Mouse (Mus musculus): ENCODE measurements at regions not wholly inside any gene's neighbourhood (a gene's known extent, or its start where the extent isn't known, plus 50 kb on each side); places are given as distances from the start of the nearest gene placed in this dataset.
A peak's percentile ranks its signal among the peaks of the same experiment; 100 is the strongest.

GRCm38 (mm10) chr16:47754671-47755070, 528.9 kb upstream of the Dppa4 start:
- no peak for DNase-seq

GRCm38 (mm10) chr16:47758296-47758695, 525.2 kb upstream of the Dppa4 start:
- no peak for DNase-seq

- peak; percentile 44 for DNase-seq
Observed at GRCm38 (mm10) chr16:47765742-47766141, 517.8 kb upstream of the Dppa4 start.

GRCm38 (mm10) chr16:47788515-47788914, 495.0 kb upstream of the Dppa4 start:
- DNase-seq = no peak

GRCm38 (mm10) chr16:47790666-47791065, 492.9 kb upstream of the Dppa4 start:
- DNase-seq = no peak

- DNase-seq = no peak
Observed at GRCm38 (mm10) chr16:47791456-47791855, 492.1 kb upstream of the Dppa4 start.

- DNase-seq = no peak
Observed at GRCm38 (mm10) chr16:47798838-47799237, 484.7 kb upstream of the Dppa4 start.

GRCm38 (mm10) chr16:47843169-47843568, 440.4 kb upstream of the Dppa4 start:
- peak; percentile 4 for DNase-seq

- DNase-seq = no peak
Observed at GRCm38 (mm10) chr16:47851631-47852030, 431.9 kb upstream of the Dppa4 start.

GRCm38 (mm10) chr16:47859840-47860239, 423.7 kb upstream of the Dppa4 start:
- no peak for DNase-seq

- DNase-seq = no peak
Observed at GRCm38 (mm10) chr16:47875258-47875657, 408.3 kb upstream of the Dppa4 start.

- no peak for DNase-seq
Observed at GRCm38 (mm10) chr16:47883476-47883875, 400.1 kb upstream of the Dppa4 start.

GRCm38 (mm10) chr16:47887019-47887418, 396.5 kb upstream of the Dppa4 start:
- DNase-seq = no peak

GRCm38 (mm10) chr16:47900785-47901184, 382.7 kb upstream of the Dppa4 start:
- no peak for DNase-seq

GRCm38 (mm10) chr16:47938000-47938399, 345.5 kb upstream of the Dppa4 start:
- DNase-seq = no peak
